ENCODE assay signal across 9 mouse cellular contexts in genomic region chr11:83418566-83418965, GRCm38 (mm10). TPM values are rescaled to one million over a fixed set of nuclear protein-coding genes. Genes with fewer than 3 reads are reported as not detected.
A peak's percentile ranks its signal among the peaks of the same experiment; 100 is the strongest.
DNase-seq lines count a peak whose midpoint lies in the region; ATAC-seq and TF ChIP-seq lines count a peak whose summit lies in the region.
"Had no signal": no experiment of that assay in that cellular context is flagged by ENCODE, and none has a peak within 500 bp of the region (broad histone marks: within the 10 kb centered on the region; RNA-seq: fewer than 3 reads in every experiment).

No protein-coding gene starts in this region.

- H3K36me3 ChIP-seq in neural tube, embryonic 14.5 days (ENCODE audit: control insufficient read depth, insufficient read depth, low read length): no peaks in the 10 kb centered on the region

- no peak for TF ChIP-seq CTCF in cerebellum, adult 2 months (IDR thresholded peaks at IDR 0.05; ENCODE audit: borderline replicate concordance, insufficient read depth, low read depth, low read length)

- intact Hi-C loops in left cerebral cortex, postnatal 25 days (cut with DNase I): no loop called here

- no peaks in the 10 kb centered on the region for H3K9me3 ChIP-seq in neural tube, embryonic 14.5 days (ENCODE audit: control insufficient read depth, low read length)

- 7% methylated on average over 38 of the region's 38 CpGs for WGBS in cerebellum, adult 2 months
- WGBS in neural tube, embryonic 14.5 days: 5% methylated on average over 38 of the region's 38 CpGs

- H3K4me3 ChIP-seq in cerebellum, adult 2 months (replicated peaks; ENCODE audit: insufficient read depth, low read depth, low read length): peak overlapping the region; percentile 49
- H3K4me3 ChIP-seq in neural tube, embryonic 14.5 days (ENCODE audit: low read depth, low read length): no peak overlapping the region

- peak; percentile 53 to 57 for DNase-seq in cerebellum, adult 2 months
- no peak for DNase-seq in cerebellum, adult 11 months
- peak; percentile 62 for DNase-seq in R1 (ENCODE audit: low read depth, low spot score)
- DNase-seq in frontal cortex, adult 2 months (ENCODE audit: extremely low spot score in 1 of 2, low spot score in 1 of 2): peak; percentile 62 to 76
- DNase-seq in left cerebral cortex, postnatal 25 days (ENCODE audit: low spot score in 2 of 2): peak; percentile 73 to 83
- DNase-seq in T-cell, adult 2 months (ENCODE audit: low spot score): no peak
- no peak for DNase-seq in kidney, adult 9 months

- H3K4me2 ChIP-seq in neural tube, embryonic 14.5 days (ENCODE audit: low read depth, low read length): peak overlapping the region; percentile 23; the same call in 1 of the 2 replicates

- no peak overlapping the region for H3K27ac ChIP-seq in cerebellum, adult 2 months (ENCODE audit: insufficient read depth, low read length)
- H3K27ac ChIP-seq in neural tube, embryonic 14.5 days (ENCODE audit: low read depth, low read length): no peak overlapping the region

- TF ChIP-seq POLR2A in cerebellum, adult 2 months (IDR thresholded peaks at IDR 0.05; ENCODE audit: borderline replicate concordance, insufficient read depth, low read length): no peak

- peaks cover 12% of the 10 kb centered on the region for H3K4me1 ChIP-seq in cerebellum, adult 2 months (ENCODE audit: control insufficient read depth, insufficient read depth, low read length)
- no peaks in the 10 kb centered on the region for H3K4me1 ChIP-seq in neural tube, embryonic 14.5 days (ENCODE audit: control insufficient read depth, insufficient read depth, low read length)

- no peak overlapping the region for H3K9ac ChIP-seq in neural tube, embryonic 14.5 days (replicated peaks; ENCODE audit: low read depth, low read length)

- ATAC-seq in neural tube, embryonic 14.5 days (ENCODE audit: low read depth): peak; percentile 81; the same call in 1 of the 2 replicates

- no peaks in the 10 kb centered on the region for H3K27me3 ChIP-seq in cerebellum, adult 2 months (ENCODE audit: control insufficient read depth, insufficient read depth, low read length)
- H3K27me3 ChIP-seq in neural tube, embryonic 14.5 days (ENCODE audit: control insufficient read depth, insufficient read depth, low read length): peaks cover 3% of the 10 kb centered on the region; the same call in 1 of the 2 replicates

RNA-seq across cellular contexts. Expression of gene Rasl10b, which starts 9.6 kb away (rescaled TPM):
- 121 and 126 TPM in 2 replicates for polyA plus RNA-seq in cerebellum, adult 2 months (2012; rRNA removed)
- polyA plus RNA-seq in frontal cortex, adult 2 months (2012; rRNA removed): 341 and 351 TPM in 2 replicates
- total RNA-seq in left cerebral cortex, postnatal 25 days (2021): 100 to 1,000 TPM; 258 to 277 TPM
- 21.3 and 24.0 TPM in 2 replicates for polyA plus RNA-seq in neural tube, embryonic 14.5 days (2014; fragmentation: Nextera tagmentation; extraction: Ambion mirVana)

RNA-seq across cellular contexts. Expression of gene Gas2l2, which starts 10.7 kb away (rescaled TPM):
- 0.16 and 0.22 TPM in 2 replicates for polyA plus RNA-seq in cerebellum, adult 2 months (2012; rRNA removed)
- 0.04 TPM in 1 of 2 replicates, not detected in the other for polyA plus RNA-seq in frontal cortex, adult 2 months (2012; rRNA removed)
- under 1 TPM in 1 of 2 experiments, not detected in 1; 0.18 TPM for total RNA-seq in left cerebral cortex, postnatal 25 days (2021)
- 0.17 and 0.70 TPM in 2 replicates for polyA plus RNA-seq in neural tube, embryonic 14.5 days (2014; fragmentation: Nextera tagmentation; extraction: Ambion mirVana)
- polyA plus RNA-seq: C2C12 had no signal

RNA-seq across cellular contexts. Expression of gene 1700020L24Rik, which starts 18.9 kb away (rescaled TPM):
- polyA plus RNA-seq in cerebellum, adult 2 months (2012; rRNA removed): 1.5 and 3.1 TPM in 2 replicates
- polyA plus RNA-seq in frontal cortex, adult 2 months (2012; rRNA removed): 0.60 and 0.80 TPM in 2 replicates
- total RNA-seq in left cerebral cortex, postnatal 25 days (2021): not detected
- 0.62 and 0.76 TPM in 2 replicates for polyA plus RNA-seq in neural tube, embryonic 14.5 days (2014; fragmentation: Nextera tagmentation; extraction: Ambion mirVana)

RNA-seq across cellular contexts. Expression of gene Mmp28, which starts 44.3 kb away (rescaled TPM):
- 4.3 and 4.8 TPM in 2 replicates for polyA plus RNA-seq in cerebellum, adult 2 months (2012; rRNA removed)
- polyA plus RNA-seq in frontal cortex, adult 2 months (2012; rRNA removed): 3.6 and 3.9 TPM in 2 replicates
- total RNA-seq in left cerebral cortex, postnatal 25 days (2021): 1 to 10 TPM; 3.9 to 4.3 TPM
- 1.9 and 5.7 TPM in 2 replicates for polyA plus RNA-seq in neural tube, embryonic 14.5 days (2014; fragmentation: Nextera tagmentation; extraction: Ambion mirVana)

RNA-seq across cellular contexts. Expression of gene Taf15, which starts 54.3 kb away (rescaled TPM):
- 60.0 and 60.1 TPM in 2 replicates for polyA plus RNA-seq in cerebellum, adult 2 months (2012; rRNA removed)
- polyA plus RNA-seq in frontal cortex, adult 2 months (2012; rRNA removed): 70.8 and 70.9 TPM in 2 replicates
- total RNA-seq in left cerebral cortex, postnatal 25 days (2021): 10 to 100 TPM; 48.4 to 65.7 TPM
- polyA plus RNA-seq in neural tube, embryonic 14.5 days (2014; fragmentation: Nextera tagmentation; extraction: Ambion mirVana): 9.5 and 20.4 TPM in 2 replicates

Comparison
In these comparisons a context has a peak if more than half of its experiments do, and no peak if none do; other contexts are left out.
1. DNase-seq: peak in cerebellum, adult 2 months (2 of 2), R1 (single experiment), frontal cortex, adult 2 months (2 of 2) and left cerebral cortex, postnatal 25 days (2 of 2); none in cerebellum, adult 11 months (single experiment), T-cell, adult 2 months (single experiment) and kidney, adult 9 months (single experiment).